Mouse (Mus musculus): Measurements from ENCODE around the gene Map10.

DNA sequence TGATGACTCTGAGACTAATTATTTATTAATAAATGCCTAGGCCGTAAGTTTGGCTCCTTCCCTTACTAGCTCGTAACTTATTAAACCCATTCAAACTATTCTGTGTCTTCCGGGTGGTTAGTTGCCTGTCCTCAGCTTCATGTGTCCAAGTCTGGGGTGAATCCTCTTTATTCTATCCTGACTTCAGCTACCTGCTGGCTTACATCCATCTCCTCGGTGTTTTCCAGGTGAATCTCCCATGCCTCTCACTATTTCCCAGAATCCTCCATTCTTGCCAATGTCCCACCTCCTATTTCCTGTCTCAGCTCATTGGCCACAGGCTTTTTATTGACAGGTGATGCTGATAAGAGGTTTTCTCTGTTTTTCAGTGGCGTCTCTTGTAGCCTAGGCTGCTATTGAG is 39.6 kb downstream of the Map10 start:
- TF ChIP-seq CTCF (IDR thresholded peaks at IDR 0.05; ENCODE audit: low read depth), result no peak
- no peak for TF ChIP-seq EP300 (optimal IDR thresholded peaks at IDR 0.05)
